Mouse (Mus musculus): ENCODE measurements at regions not wholly inside any gene's neighbourhood (a gene's known extent, or its start where the extent isn't known, plus 50 kb on each side); places are given as distances from the start of the nearest gene placed in this dataset.
A peak's percentile ranks its signal among the peaks of the same experiment; 100 is the strongest.
"Not testable (repeated sequence)": the region's sequence is repeated elsewhere in the genome, so short reads cannot be mapped to it uniquely, and the experiment has no call there.

GRCm38 (mm10) chr13:28840142-28840541 lies 113.4 kb downstream of the Sox4 start:
- no peak for DNase-seq (ENCODE audit: low spot score in 2 of 2)

- no peak for DNase-seq (ENCODE audit: low spot score in 2 of 2)
Measured at GRCm38 (mm10) chr13:28839084-28839483, 114.4 kb downstream of the Sox4 start.

GRCm38 (mm10) chr13:28838216-28838615 lies 115.3 kb downstream of the Sox4 start:
- DNase-seq (ENCODE audit: low spot score in 2 of 2): no peak

- DNase-seq (ENCODE audit: low spot score in 2 of 2): not testable (repeated sequence)
Measured at GRCm38 (mm10) chr13:28837196-28837595, 116.3 kb downstream of the Sox4 start.

- no peak for DNase-seq (ENCODE audit: low spot score in 2 of 2)
Measured at GRCm38 (mm10) chr13:28833700-28834065, 119.8 kb downstream of the Sox4 start.

GRCm38 (mm10) chr13:28832855-28833699 lies 120.4 kb downstream of the Sox4 start:
- no peak for DNase-seq (ENCODE audit: low spot score in 2 of 2)

- DNase-seq (ENCODE audit: low spot score in 2 of 2): no peak
Measured at GRCm38 (mm10) chr13:28826284-28826683, 127.2 kb downstream of the Sox4 start.

- DNase-seq (ENCODE audit: low spot score in 2 of 2): no peak
Measured at GRCm38 (mm10) chr13:28823985-28824384, 129.5 kb downstream of the Sox4 start.

- no peak for DNase-seq (ENCODE audit: low spot score in 2 of 2)
Measured at GRCm38 (mm10) chr13:28823311-28823880, 130.1 kb downstream of the Sox4 start.

- no peak for DNase-seq (ENCODE audit: low spot score in 2 of 2)
Measured at GRCm38 (mm10) chr13:28820868-28821533, 132.5 kb downstream of the Sox4 start.

- peak; percentile 12 to 25 for DNase-seq (ENCODE audit: low spot score in 2 of 2)
Measured at GRCm38 (mm10) chr13:28814127-28814526, 139.4 kb downstream of the Sox4 start.

- no peak for DNase-seq (ENCODE audit: low spot score in 2 of 2)
Measured at GRCm38 (mm10) chr13:28811667-28812575, 141.6 kb downstream of the Sox4 start.

GRCm38 (mm10) chr13:28811081-28811439 lies 142.5 kb downstream of the Sox4 start:
- DNase-seq (ENCODE audit: low spot score in 2 of 2): no peak

- DNase-seq (ENCODE audit: low spot score in 2 of 2): no peak
Measured at GRCm38 (mm10) chr13:28810326-28811080, 143.0 kb downstream of the Sox4 start.

- no peak for DNase-seq (ENCODE audit: low spot score in 2 of 2)
Measured at GRCm38 (mm10) chr13:28805302-28805701, 148.2 kb downstream of the Sox4 start.

GRCm38 (mm10) chr13:28801210-28801954 lies 152.1 kb downstream of the Sox4 start:
- DNase-seq (ENCODE audit: low spot score in 2 of 2): no peak

- no peak for DNase-seq (ENCODE audit: low spot score in 2 of 2)
Measured at GRCm38 (mm10) chr13:28800676-28801075, 152.8 kb downstream of the Sox4 start.

GRCm38 (mm10) chr13:28799474-28799873 lies 154.0 kb downstream of the Sox4 start:
- no peak for DNase-seq (ENCODE audit: low spot score in 2 of 2)

GRCm38 (mm10) chr13:28797617-28798475 lies 155.7 kb downstream of the Sox4 start:
- DNase-seq (ENCODE audit: low spot score in 2 of 2): no peak

Data from urinary bladder, postnatal 36 days (tissue).